8 mouse cellular contexts compared by ENCODE assay signal in genomic region chr10:29361464-29362196, GRCm38 (mm10). TPM values are rescaled to one million over a fixed set of nuclear protein-coding genes. Genes with fewer than 3 reads are reported as not detected.
DNase-seq lines count a peak whose midpoint lies in the region; ATAC-seq lines count a peak whose summit lies in the region.

No protein-coding gene starts in this region.

- peak; percentile 97 for ATAC-seq in hindbrain, embryonic 13.5 days (ENCODE audit: low FRiP score)

- peak overlapping the region; percentile 95 for H3K4me3 ChIP-seq in hindbrain, embryonic 13.5 days

- peak overlapping the region; percentile 78 for H3K4me2 ChIP-seq in hindbrain, embryonic 13.5 days

- H3K27ac ChIP-seq in hindbrain, embryonic 13.5 days, result peak overlapping the region; percentile 100

- peak overlapping the region; percentile 98 for H3K9ac ChIP-seq in hindbrain, embryonic 13.5 days

- peak; percentile 76 for DNase-seq in R1 (ENCODE audit: low read depth, low spot score)
- peak; percentile 93 to 97 for DNase-seq in cerebellum, postnatal 14 days
- DNase-seq in frontal cortex, postnatal 14 days (ENCODE audit: low spot score in 2 of 2), result peak; percentile 72 to 81
- peak; percentile 82 to 89 for DNase-seq in layer of hippocampus, postnatal 25 days (ENCODE audit: extremely low spot score in 1 of 2, low spot score in 1 of 2)
- DNase-seq in lung, postnatal 14 days, result peak; percentile 90
- peak; percentile 91 for DNase-seq in ovary, postnatal 36 days (ENCODE audit: low spot score)
- DNase-seq in thymus, postnatal 14 days, result peak; percentile 92

- H3K36me3 ChIP-seq in hindbrain, embryonic 13.5 days, result no peaks in the 10 kb centered on the region

- H3K9me3 ChIP-seq in hindbrain, embryonic 13.5 days, result no peaks in the 10 kb centered on the region

- no peaks in the 10 kb centered on the region for H3K27me3 ChIP-seq in hindbrain, embryonic 13.5 days

- WGBS in hindbrain, embryonic 13.5 days, result under 1% methylated on average over 74 of the region's 100 CpGs

- peaks cover 35% of the 10 kb centered on the region for H3K4me1 ChIP-seq in hindbrain, embryonic 13.5 days (replicated peaks)

RNA-seq across cellular contexts. Expression of gene Rnf146, which starts 0.6 kb away (rescaled TPM):
- polyA plus RNA-seq in hindbrain, embryonic 13.5 days (2015; fragmentation: Nextera tagmentation; extraction: Ambion mirVana), result 87.7 and 95.1 TPM in 2 replicates
- total RNA-seq in layer of hippocampus, postnatal 25 days (2021), result 100 to 1,000 TPM; 101 to 111 TPM

RNA-seq across cellular contexts. Expression of gene Echdc1, which starts 48.7 kb away (rescaled TPM):
- 21.1 and 25.5 TPM in 2 replicates for polyA plus RNA-seq in hindbrain, embryonic 13.5 days (2015; fragmentation: Nextera tagmentation; extraction: Ambion mirVana)
- 10 to 100 TPM; 31.9 TPM for total RNA-seq in layer of hippocampus, postnatal 25 days (2021)

Comparison
In these comparisons a context has a peak if more than half of its experiments do, and no peak if none do; other contexts are left out.
1. Peak in every context shown above with its lines: DNase-seq, ATAC-seq, H3K4me3 ChIP-seq and H3K27ac ChIP-seq.